Mouse (Mus musculus) stomach, embryonic 15.5 days (tissue): ENCODE results near the gene Capn11. TPM values are rescaled to one million over a fixed set of nuclear protein-coding genes. Genes with fewer than 3 reads are reported as not detected.

Experiments used
- ATAC-seq: fragments of 200-750 bp; cut with Nextera tagmentation; 2 replicates; pipeline ENCODE4 v1.8.0; 2017; ENCODE audit warnings: low read depth, moderate number of reproducible peaks, moderate TSS enrichment; ENCODE audit not compliant: insufficient read depth, low FRiP score
- H3K27ac ChIP-seq: fragments of 300-500 bp; sonication (generic); 2 replicates; pipeline ENCODE4 v1.5.1; 2015; ENCODE audit warnings: mild to moderate bottlenecking, inconsistent platforms
- H3K27me3 ChIP-seq: fragments of 300-500 bp; sonication (generic); replicated peaks from 2 replicates; pipeline ENCODE4 v1.6.1; 2015; ENCODE audit warnings: inconsistent platforms
- H3K36me3 ChIP-seq: fragments of 300-500 bp; sonication (generic); 2 replicates; pipeline ENCODE4 v1.6.1; 2015; ENCODE audit warnings: inconsistent platforms
- H3K4me1 ChIP-seq: fragments of 300-500 bp; sonication (generic); 2 replicates; pipeline ENCODE4 v1.6.1; 2015; ENCODE audit warnings: inconsistent platforms
- H3K4me2 ChIP-seq: fragments of 300-500 bp; sonication (generic); 2 replicates; pipeline ENCODE4 v1.6.1; 2015; ENCODE audit warnings: mild to moderate bottlenecking, inconsistent platforms
- H3K4me3 ChIP-seq: fragments of 300-500 bp; sonication (generic); replicated peaks from 2 replicates; pipeline ENCODE4 v1.5.1; 2015; ENCODE audit warnings: inconsistent platforms
- H3K9ac ChIP-seq: fragments of 300-500 bp; sonication (generic); 2 replicates; pipeline ENCODE4 v1.6.1; 2015; ENCODE audit warnings: inconsistent platforms
- H3K9me3 ChIP-seq: fragments of 300-500 bp; sonication (generic); 2 replicates; pipeline ENCODE4 v1.6.1; 2016; ENCODE audit warnings: inconsistent platforms
- WGBS: fragments of 180-500 bp; shearing (Covaris S2); methylation state at CpG from one replicate; pipeline ENCODE4 v1.1.7; 2015; 5-methylcytosine and 5-hydroxymethylcytosine counted together
- polyA plus RNA-seq: library from polyadenylated mRNA; unstranded; fragments of >200 nt; fragmentation: Nextera tagmentation; extraction: Ambion mirVana; gene quantifications from 2 replicates; pipeline ENCODE4 v1.2.1, GENCODE M21; 2015

Capn11 gene
- polyA plus RNA-seq, 1 experiment from 2014 or later = 0.26 TPM

DNA sequence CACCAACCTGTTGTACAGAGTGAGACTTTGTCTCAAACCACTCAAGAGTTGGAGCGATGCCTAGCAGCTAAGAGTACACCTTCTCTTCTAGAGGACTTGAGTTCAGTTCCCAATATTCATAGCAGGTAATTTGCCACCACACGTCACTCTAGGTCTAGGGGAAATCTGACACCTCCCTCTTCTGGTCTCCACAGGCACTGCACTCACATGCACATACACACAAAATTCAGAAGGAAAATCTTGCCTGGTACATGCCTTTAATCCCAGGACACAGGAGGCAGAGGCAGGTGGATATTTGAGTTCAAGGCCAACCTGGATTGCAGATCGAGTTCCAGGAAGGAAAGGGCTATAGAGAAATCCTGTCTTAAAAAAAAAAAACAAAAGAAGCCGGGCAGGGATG is 14.9 kb downstream of the Capn11 start:
- no peak overlapping the region for H3K27ac ChIP-seq
- WGBS = 91% methylated on average over 4 of the region's 4 CpGs
- H3K36me3 ChIP-seq = no peaks in the 10 kb centered on the region
- H3K9ac ChIP-seq = no peak overlapping the region
- H3K27me3 ChIP-seq = no peaks in the 10 kb centered on the region
- no peaks in the 10 kb centered on the region for H3K9me3 ChIP-seq
- H3K4me3 ChIP-seq = no peak overlapping the region
- no peak for ATAC-seq
- H3K4me1 ChIP-seq = no peaks in the 10 kb centered on the region; the same call in 1 of the 2 replicates
- H3K4me2 ChIP-seq = no peak overlapping the region

DNA sequence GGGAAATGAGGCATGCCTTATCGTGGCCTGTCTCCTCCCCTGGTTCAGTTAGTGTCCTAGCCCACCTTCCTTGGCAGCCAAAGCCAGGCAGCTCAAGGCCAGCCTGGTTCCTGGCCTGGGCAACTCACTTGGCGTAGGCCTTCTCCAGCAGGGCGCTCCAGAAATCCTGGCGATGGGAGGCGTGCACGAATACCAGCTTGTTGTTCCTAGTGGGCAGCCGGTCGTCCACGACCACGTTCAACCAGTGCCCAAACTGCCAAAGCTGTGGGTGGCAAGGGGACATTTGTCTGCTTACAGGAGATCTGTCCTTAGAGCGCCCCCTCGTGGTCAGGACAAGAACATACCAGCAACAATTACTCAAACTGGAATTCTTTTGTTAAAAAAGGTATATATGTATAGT is 16.4 kb downstream of the Capn11 start:
- H3K4me1 ChIP-seq = no peaks in the 10 kb centered on the region; the same call in 1 of the 2 replicates
- 24% methylated on average over 12 of the region's 12 CpGs for WGBS
- H3K36me3 ChIP-seq = no peaks in the 10 kb centered on the region
- ATAC-seq = no peak
- H3K27ac ChIP-seq = no peak overlapping the region
- H3K9me3 ChIP-seq = no peaks in the 10 kb centered on the region
- H3K4me2 ChIP-seq = no peak overlapping the region
- no peak overlapping the region for H3K4me3 ChIP-seq
- H3K9ac ChIP-seq = no peak overlapping the region
- H3K27me3 ChIP-seq = no peaks in the 10 kb centered on the region

DNA sequence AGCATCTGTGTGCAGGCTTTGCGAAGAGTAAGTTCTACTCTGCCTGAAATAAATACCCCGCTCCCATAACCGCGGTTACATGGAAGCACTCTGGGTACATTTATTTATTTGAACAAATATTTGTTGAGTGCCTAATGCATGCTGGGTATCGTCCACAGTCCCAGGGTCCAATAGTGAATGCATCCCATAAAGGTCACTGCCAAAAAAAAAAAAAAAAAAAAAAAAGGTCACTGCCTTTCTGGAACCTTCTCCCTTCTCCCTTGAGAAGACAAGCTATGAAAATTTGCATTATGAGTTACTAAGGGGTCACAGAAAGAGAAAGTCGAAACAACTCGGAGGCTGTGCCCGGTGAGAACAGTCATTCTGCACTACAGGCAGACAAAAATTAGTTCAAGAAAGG is 17.1 kb downstream of the Capn11 start:
- 83% methylated on average over 8 of the region's 8 CpGs for WGBS
- ATAC-seq = no peak
- Histone ChIP-seq H3K4me2 (no peak overlapping the region), H3K27ac (no peak overlapping the region), H3K9me3 (no peaks in the 10 kb centered on the region), H3K36me3 (no peaks in the 10 kb centered on the region), H3K27me3 (no peaks in the 10 kb centered on the region), H3K4me3 (no peak overlapping the region), H3K4me1 (no peaks in the 10 kb centered on the region; the same call in 1 of the 2 replicates), H3K9ac (no peak overlapping the region)

DNA sequence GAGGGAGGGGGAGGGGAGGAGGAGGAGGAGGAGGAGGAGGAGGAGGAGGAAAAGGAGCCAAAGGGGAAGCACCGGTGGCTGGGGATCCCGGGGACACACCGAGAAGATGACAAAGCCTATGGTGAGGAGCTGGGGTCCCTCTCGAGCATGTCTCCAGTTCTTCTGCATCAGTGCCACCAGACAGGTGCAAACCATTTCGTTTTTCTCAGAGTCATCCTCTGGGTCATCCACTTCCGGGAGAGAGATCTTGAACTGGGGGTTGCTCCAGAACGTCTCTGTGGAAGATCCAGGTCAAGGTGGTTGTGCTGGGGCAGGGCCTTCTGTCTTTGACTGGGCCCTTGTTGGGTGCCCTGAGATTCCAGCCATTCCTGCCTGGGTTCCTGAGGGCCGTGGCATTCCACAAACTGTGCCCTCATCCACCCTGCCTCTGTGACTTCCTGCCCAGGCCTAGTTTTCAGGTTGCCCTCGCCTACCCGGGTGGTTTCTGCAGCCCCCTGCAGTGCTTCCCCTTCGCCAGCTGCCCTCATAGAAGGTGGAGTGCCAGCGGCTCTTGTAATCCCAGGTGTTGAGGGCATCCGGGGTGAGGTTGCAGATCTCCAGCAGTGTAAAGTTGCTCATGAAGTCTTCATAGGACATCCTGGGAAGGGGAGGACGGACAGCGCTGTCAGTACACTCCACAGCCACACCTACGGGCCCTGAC is 20.4 kb downstream of the Capn11 start:
- Histone ChIP-seq H3K4me3 (no peak overlapping the region), H3K27me3 (no peaks in the 10 kb centered on the region), H3K4me2 (no peak overlapping the region), H3K27ac (no peak overlapping the region), H3K36me3 (no peaks in the 10 kb centered on the region), H3K4me1 (no peaks in the 10 kb centered on the region; the same call in 1 of the 2 replicates), H3K9me3 (no peaks in the 10 kb centered on the region), H3K9ac (no peak overlapping the region)
- WGBS = 78% methylated on average over 16 of the region's 16 CpGs
- no peak for ATAC-seq

DNA sequence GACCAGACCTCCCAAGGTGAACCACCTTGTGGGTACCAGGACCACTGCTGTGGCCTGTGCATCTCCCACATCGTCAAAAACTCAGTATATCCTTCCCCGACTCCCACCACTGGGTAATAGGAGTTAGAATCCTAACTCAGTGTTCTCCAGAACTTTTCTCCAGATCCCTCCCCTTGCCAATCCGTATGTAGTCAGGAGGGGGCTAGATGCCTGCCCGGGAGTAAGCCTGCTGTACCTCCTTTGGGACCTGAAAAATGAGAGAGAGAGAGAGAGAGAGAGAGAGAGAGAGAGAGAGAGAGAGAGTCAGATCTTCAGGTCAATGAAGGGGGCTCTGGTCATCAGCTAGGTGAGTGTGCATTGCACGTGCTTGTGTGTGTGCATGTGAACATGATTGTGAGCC is 25.1 kb downstream of the Capn11 start:
- H3K9ac ChIP-seq = no peak overlapping the region
- no peak for ATAC-seq
- no peaks in the 10 kb centered on the region for H3K9me3 ChIP-seq
- H3K4me1 ChIP-seq = peaks cover 13% of the 10 kb centered on the region
- H3K4me3 ChIP-seq = no peak overlapping the region
- no peak overlapping the region for H3K27ac ChIP-seq
- H3K4me2 ChIP-seq = no peak overlapping the region
- 77% methylated on average over 5 of the region's 5 CpGs for WGBS
- H3K36me3 ChIP-seq = no peaks in the 10 kb centered on the region
- no peaks in the 10 kb centered on the region for H3K27me3 ChIP-seq

DNA sequence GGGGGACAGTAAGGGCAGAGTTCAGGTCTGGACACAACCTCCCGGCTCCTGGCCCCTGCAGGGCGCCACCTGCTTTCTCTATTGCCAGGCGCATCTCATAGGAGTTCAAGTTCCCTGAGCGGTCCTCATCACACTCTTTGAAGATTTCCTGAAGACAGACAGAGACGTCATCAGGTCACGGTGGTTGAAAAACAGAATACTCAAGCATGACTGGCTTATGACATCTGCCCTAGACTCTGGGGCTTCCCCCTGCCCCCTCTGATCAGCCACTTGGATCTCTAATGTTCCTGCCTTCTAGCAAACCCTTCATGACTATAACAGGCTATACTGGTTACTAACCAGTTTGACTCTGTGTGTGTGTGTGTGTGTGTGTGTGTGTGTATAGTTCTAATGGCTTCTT is 27.2 kb downstream of the Capn11 start:
- Histone ChIP-seq H3K36me3 (no peaks in the 10 kb centered on the region), H3K4me3 (no peak overlapping the region), H3K27ac (no peak overlapping the region), H3K9ac (no peak overlapping the region), H3K4me1 (peaks cover 13% of the 10 kb centered on the region), H3K27me3 (no peaks in the 10 kb centered on the region), H3K9me3 (no peaks in the 10 kb centered on the region), H3K4me2 (no peak overlapping the region)
- ATAC-seq = no peak
- 69% methylated on average over 6 of the region's 6 CpGs for WGBS

DNA sequence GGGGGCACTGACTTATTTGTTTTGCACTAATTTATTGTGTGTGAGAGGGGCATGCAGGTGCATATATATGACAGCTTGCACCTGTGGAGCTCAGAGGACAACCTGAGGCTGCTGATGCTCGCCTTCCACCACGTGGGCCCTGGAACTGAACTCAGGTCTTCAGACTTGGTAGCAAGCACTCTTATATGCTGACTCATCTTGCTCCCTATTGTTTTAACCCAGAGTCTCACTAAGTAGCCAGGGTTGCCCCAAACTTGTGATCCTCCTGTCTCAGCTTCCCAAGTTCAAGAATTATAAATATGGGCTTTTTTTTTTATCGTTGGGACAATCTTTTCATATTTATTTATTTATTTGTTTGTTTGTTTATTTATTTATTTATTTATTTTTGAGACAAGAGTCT is 28.1 kb downstream of the Capn11 start:
- 55% methylated on average over 3 of the region's 3 CpGs for WGBS
- Histone ChIP-seq H3K9me3 (no peaks in the 10 kb centered on the region), H3K4me2 (peak overlapping the region; percentile 65; the same call in 1 of the 2 replicates), H3K9ac (no peak overlapping the region), H3K27ac (no peak overlapping the region), H3K4me1 (peaks cover 19% of the 10 kb centered on the region), H3K4me3 (no peak overlapping the region), H3K27me3 (no peaks in the 10 kb centered on the region), H3K36me3 (no peaks in the 10 kb centered on the region)
- no peak for ATAC-seq

DNA sequence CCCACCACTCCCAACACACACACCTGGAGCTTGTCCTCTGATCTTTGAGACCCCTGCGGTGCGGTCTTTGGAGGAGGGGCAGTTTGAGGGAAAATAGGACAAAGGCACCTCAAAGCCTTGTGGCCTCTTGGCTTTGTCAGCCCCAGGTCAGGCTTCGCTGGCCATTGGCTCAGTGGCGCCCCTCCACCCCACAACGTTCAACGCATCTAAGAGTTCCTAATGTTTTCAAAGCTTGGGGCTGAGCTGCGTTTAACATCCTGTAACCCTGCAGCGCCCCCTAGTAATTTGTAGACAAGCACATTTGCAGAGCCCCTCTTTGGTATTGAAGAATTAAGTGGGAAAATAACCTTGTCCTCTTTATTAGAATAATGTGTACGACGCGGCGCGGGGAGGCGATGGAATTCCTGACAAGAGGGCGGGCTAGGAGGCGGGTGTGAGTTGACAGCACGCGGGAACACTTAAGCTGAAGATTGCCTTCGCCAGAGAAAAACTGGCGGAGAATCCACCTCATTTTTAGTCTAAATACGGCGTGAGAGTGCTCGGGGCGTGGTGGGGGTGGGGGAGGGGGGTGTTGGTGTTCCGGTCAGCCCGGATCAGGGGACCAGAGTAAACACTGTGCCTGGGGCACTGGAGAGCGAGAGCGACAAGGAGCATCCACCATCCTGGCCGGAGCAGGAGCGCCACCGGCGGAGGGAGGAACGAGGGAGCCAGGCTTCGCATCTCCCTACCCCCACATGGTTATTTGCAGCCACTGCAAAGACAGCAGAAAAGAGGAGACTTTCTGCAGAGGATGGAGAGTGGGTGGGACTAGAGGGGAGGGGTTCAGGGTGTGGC is 29.0 kb downstream of the Capn11 start:
- H3K4me1 ChIP-seq = peaks cover 19% of the 10 kb centered on the region
- ATAC-seq = peak; percentile 64
- no peak overlapping the region; the same call in 1 of the 2 replicates for H3K9ac ChIP-seq
- H3K27ac ChIP-seq = peak overlapping the region; percentile 60
- no peaks in the 10 kb centered on the region for H3K27me3 ChIP-seq
- H3K4me2 ChIP-seq = peak overlapping the region; percentile 65
- H3K9me3 ChIP-seq = no peaks in the 10 kb centered on the region
- no peaks in the 10 kb centered on the region for H3K36me3 ChIP-seq
- peak overlapping the region; percentile 39 for H3K4me3 ChIP-seq
- WGBS = 3% methylated on average over 34 of the region's 34 CpGs

DNA sequence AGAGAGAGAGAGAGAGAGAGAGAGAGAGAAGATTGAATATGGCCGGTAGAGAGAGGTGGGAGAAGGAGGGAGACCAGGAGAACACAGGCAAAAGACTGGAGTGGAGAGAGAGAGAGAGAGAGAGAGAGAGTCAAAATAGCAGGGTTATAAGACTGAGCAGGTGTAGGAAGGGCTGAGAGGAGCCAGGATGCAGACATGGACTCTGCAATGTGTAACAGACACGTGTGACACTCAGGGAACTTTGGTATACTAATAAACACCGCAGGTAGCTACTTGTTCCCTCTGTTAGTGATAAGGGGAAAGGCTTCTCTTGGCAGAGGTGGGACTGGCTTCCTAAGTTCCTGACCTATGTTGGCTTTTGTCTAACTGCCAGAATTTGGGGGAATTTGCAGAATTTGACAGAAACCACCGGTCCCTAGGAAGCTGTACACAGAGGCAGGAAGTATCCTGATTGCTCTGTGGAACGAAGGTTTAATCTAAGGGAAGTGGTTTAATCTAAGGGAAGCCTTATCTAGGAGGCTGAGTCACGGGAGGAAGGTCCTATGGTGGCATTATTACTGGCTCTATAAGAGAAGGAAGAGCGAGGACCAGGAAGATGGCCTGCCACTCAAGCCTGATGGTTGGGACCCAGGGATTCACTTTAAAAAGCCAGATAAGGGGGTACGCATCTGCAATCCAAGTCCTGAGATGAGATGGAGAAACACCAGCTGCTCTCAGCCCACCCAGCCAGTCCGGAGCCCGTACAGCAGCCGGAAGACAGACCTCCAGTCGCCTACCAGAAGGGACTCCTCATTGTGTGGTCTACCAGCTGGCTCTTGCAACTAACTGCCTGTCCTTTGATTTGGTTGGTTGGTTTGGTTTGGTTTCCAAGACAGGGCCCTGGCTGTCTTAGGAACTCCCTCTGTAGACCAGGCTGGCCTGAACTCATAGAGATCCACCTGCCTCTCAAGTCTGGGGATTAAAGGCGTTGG is 30.0 kb downstream of the Capn11 start:
- Histone ChIP-seq H3K27me3 (no peaks in the 10 kb centered on the region), H3K27ac (peak overlapping the region; percentile 53), H3K9ac (no peak overlapping the region; the same call in 1 of the 2 replicates), H3K4me2 (peak overlapping the region; percentile 65), H3K36me3 (no peaks in the 10 kb centered on the region), H3K4me3 (no peak overlapping the region), H3K9me3 (no peaks in the 10 kb centered on the region), H3K4me1 (peaks cover 19% of the 10 kb centered on the region)
- ATAC-seq = no peak
- 39% methylated on average over 13 of the region's 13 CpGs for WGBS

DNA sequence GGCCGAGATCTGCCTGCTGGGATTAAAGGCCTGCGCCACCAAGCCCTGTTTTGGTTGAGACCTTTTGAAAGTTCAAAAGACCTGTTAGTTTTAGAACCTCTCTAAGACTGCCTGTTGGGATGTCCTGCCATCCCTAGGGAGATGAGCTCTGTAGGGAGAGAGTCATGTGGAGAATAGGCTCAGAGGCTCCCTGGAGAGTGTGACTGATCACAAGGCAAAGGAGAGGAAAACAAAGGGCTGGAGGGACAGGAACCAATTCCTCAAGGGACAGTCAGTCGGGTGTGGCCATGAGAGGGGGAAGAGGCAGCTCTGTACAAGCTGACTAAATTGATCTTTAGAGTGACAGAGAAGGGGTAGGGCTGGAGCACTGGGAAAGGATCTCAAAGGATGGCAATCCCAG is 31.0 kb downstream of the Capn11 start:
- H3K36me3 ChIP-seq = no peaks in the 10 kb centered on the region
- no peak overlapping the region for H3K4me3 ChIP-seq
- WGBS = 48% methylated on average over 3 of the region's 3 CpGs
- no peak overlapping the region for H3K9ac ChIP-seq
- H3K27ac ChIP-seq = no peak overlapping the region
- no peaks in the 10 kb centered on the region for H3K27me3 ChIP-seq
- no peak for ATAC-seq
- H3K4me2 ChIP-seq = no peak overlapping the region
- H3K9me3 ChIP-seq = no peaks in the 10 kb centered on the region
- peaks cover 19% of the 10 kb centered on the region for H3K4me1 ChIP-seq

DNA sequence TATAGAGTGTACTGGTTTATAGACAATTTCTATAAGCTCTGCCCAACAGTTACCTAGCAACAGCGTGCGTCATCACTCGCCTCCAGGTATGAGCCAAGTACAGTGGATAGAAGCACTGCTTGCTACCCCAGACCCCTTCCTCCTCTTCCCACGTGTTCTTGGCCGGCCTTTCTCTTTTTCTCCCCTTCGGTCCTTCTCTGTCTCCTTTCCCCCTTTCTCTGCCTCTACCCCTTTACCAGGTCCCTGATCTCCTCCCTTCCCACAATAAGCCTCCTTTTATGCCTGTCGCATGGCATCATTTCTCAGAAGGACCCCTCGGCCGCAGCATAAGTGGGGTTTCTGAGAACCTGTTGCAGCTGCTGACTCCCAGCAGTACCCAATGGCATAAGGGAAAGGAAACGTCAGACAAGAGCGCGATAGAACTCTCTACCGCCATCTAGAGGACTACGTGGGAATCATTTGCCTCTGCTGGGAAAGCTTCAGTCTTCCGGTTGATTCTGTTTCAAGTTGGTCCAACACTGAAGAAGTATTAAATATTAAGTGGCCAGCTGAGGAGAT is 32.5 kb downstream of the Capn11 start:
- H3K27ac ChIP-seq = no peak overlapping the region
- 0 out of 2 replicates have a peak, but pooled peaks have one; percentile 28 for ATAC-seq
- no peaks in the 10 kb centered on the region for H3K27me3 ChIP-seq
- peaks cover 19% of the 10 kb centered on the region for H3K4me1 ChIP-seq
- H3K4me3 ChIP-seq = no peak overlapping the region
- WGBS = 28% methylated on average over 15 of the region's 15 CpGs
- no peak overlapping the region for H3K9ac ChIP-seq
- peak overlapping the region; percentile 41; the same call in 1 of the 2 replicates for H3K4me2 ChIP-seq
- no peaks in the 10 kb centered on the region for H3K36me3 ChIP-seq
- H3K9me3 ChIP-seq = no peaks in the 10 kb centered on the region
